Mouse (Mus musculus) G1E (cell line): Measurements from ENCODE around the gene Enpep.

ENCODE experiments used
- CTCF ChIP-seq: IDR thresholded peaks from 2 replicates; pipeline ENCODE4 v1.5.1; 2012; ENCODE audit warnings: low read depth, low read length, inconsistent platforms, mixed read lengths
- POLR2AphosphoS5 ChIP-seq: IDR thresholded peaks from 2 replicates; pipeline ENCODE4 v1.6.1; 2012; ENCODE audit warnings: low read depth, low read length, inconsistent platforms; ENCODE audit not compliant: insufficient replicate concordance

DNA sequence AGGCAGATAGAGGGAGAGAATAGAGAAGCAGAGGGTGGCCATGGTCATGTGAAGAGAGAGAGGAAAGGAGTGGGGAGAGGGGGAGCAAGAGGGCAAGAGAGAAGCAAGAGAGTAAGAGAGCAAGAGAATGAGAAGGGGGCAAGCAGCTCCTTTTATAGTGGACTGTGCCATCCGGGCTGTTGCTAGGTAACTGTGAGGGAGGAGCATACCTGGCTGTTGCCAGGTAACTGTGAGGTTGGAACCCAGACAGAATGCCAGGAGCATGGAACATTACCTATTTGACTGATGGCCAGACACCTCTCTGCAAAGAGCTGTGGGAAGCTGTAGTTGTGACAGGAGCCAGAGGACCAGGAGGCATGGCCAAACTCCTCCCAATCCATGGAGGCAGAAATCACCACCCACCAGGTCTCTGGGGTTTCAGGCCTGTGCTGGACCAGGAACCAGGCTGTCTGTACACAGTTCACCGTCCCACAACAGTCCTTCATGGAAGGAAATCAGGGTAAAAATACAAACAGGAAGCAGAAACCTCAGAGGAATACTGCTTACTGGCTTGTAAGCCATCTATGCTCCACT, 32.4 kb upstream of the Enpep start:
- TF ChIP-seq CTCF = no peak
- no peak for TF ChIP-seq POLR2AphosphoS5
